Mouse (Mus musculus) gastrocnemius, adult 2 months (tissue): ENCODE measurements around the gene Rflnb. TPM values are rescaled to one million over a fixed set of nuclear protein-coding genes. Genes with fewer than 3 reads are reported as not detected.

Source experiments
- DNase-seq: peaks from one replicate; pipeline ENCODE4 v3.0.0; 2022
- H3K27ac ChIP-seq: fragments of 200-600 bp; 2 replicates; pipeline ENCODE4 v1.8.1; 2022; ENCODE audit warnings: mild to moderate bottlenecking
- H3K4me3 ChIP-seq: fragments of 200-600 bp; 2 replicates; pipeline ENCODE4 v1.8.1; 2022; ENCODE audit warnings: mild to moderate bottlenecking, moderate library complexity
- CTCF ChIP-seq: fragments of 200-600 bp; IDR thresholded peaks from 2 replicates; pipeline ENCODE4 v1.8.1; 2022; ENCODE audit warnings: antibody characterized with exemption, mild to moderate bottlenecking, moderate library complexity
- intact Hi-C: fragments of 180-260 bp; cut with DNase I; formaldehyde crosslinking; loops from one replicate; pipeline ENCODE4 v1.15.1; 2025
- total RNA-seq, 2 experiments: library from RNA; stranded (reverse); gene quantifications; 2 replicates each; pipeline ENCODE4 v1.2.3; 2021

The Rflnb gene
- total RNA-seq, 2 experiments from 2014 or later, result 13.2 to 21.8 TPM

DNA sequence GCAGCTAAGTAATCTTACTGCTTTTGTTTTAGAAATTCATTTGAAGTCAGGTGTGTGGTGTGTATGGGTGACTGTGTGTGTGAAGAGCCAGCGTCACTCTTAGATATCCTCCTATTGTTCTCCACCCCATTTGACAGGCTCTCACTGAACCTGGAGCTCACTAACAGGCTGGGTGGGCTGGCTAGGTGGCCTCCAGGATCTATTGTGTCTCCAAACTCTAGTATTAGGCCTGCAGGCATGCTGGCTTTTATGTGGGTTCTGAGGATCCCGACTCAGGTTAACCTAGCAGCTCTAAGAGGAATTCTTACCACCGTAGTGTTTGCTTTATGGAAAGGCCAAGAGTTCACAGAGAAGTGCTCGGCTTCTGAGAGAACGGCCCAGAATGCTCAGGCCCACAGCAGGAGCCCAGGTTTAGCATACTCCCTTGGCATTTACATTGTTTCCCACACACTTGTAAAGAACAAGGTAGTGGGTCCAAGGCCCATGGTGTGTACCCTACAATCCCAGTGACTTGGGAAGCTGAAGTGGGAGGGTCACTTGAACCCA lies 23.5 kb upstream of the Rflnb start:
- no peak for DNase-seq
- H3K4me3 ChIP-seq, result no peak overlapping the region
- no peak overlapping the region for H3K27ac ChIP-seq
- intact Hi-C loops, result no loop called here
- no peak for TF ChIP-seq CTCF

- H3K4me3 ChIP-seq, result no peak overlapping the region
- no peak overlapping the region for H3K27ac ChIP-seq
- DNase-seq, result no peak
- intact Hi-C loops, result no loop called here
- no peak for TF ChIP-seq CTCF
Measured at GRCm38 (mm10) chr11:76050509-76050908, 22.9 kb upstream of the Rflnb start.

DNA sequence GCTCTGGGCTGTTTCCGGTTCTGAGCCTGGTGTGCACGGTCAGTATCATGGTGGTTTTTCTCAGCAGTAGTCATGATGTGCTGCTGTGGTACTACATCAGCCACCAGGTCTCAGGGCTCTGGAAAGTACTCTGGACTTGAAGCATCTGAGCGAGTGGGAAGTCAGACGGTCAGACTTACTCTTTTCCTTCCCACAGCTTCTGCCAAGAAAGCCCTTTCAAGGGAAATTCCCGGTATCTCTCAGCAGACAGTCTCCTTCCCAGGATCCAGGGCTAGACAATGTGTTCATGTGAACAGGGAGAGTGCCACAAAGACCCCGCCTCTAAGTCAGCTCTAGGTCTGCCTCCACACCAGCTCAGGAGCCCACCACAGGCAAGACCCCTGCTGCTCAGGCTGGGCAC lies 17.8 kb upstream of the Rflnb start:
- intact Hi-C loops, result no loop called here
- DNase-seq, result no peak
- TF ChIP-seq CTCF, result no peak
- Histone ChIP-seq H3K4me3 (no peak overlapping the region), H3K27ac (peak overlapping the region; percentile 87)

GRCm38 (mm10) chr11:76044468-76044867 lies 16.9 kb upstream of the Rflnb start:
- peak overlapping the region; percentile 87 for H3K27ac ChIP-seq
- intact Hi-C loops, result loop anchor here (5.0 kb wide), 1 partner anchor 38 kb away; no protein-coding TSS in a partner anchor
- no peak overlapping the region for H3K4me3 ChIP-seq
- TF ChIP-seq CTCF, result no peak
- DNase-seq, result no peak

DNA sequence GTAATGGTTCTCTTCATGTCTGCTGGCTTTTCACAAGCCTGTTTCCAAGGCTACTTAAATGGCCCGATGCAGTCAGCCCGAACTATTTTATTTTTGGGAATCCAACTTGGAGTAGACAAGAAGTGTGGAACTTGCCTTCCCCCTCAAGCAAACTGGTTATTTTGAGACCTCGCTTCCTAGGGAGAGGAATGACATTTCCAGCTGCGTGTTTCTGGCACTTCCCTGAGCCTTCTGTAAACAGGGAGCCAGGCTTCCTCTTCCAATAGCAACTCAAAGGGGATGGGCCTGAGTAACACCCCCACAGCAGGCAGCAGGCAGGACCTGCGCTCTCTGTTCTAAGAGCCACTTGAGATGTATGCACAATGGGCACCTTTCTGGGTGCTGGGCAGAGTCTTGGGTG lies 15.3 kb upstream of the Rflnb start:
- peak; percentile 60 for DNase-seq
- Histone ChIP-seq H3K4me3 (peak overlapping the region; percentile 13; the same call in 1 of the 2 replicates), H3K27ac (peak overlapping the region; percentile 87)
- intact Hi-C loops, result loop anchor here (5.0 kb wide), 1 partner anchor 39 kb away; no protein-coding TSS in a partner anchor
- TF ChIP-seq CTCF, result no peak

DNA sequence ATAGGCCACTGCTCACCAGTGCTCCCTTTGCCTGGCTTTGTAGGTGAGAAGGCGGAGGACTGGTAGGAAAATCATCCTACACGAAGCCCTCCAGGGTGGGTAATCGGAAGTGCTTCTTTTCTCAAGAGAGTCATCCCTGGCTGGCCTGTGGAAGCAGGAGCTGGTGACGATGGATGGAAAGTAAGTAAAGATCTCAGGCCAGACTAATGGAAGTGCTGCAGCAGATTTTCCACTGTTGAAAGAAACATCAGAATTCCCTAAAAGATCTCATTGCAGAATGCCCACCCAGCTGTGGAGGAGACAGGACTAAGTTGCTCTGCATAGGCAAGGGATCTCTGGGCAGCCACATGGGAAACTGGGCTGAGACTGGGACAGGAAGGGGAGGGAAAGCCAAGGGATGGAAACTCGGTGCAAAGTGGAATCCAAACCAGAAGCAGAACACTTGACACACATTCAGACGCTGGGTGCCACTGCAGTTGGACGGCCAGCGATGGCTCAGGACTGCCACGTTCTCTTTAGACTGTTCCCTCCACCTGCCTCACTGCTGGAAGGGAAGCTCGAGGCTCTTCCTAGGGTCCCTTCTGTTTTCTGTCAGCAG lies 14.6 kb upstream of the Rflnb start:
- DNase-seq, result peak; percentile 41
- Histone ChIP-seq H3K4me3 (peak overlapping the region; percentile 13; the same call in 1 of the 2 replicates), H3K27ac (peak overlapping the region; percentile 87)
- TF ChIP-seq CTCF, result no peak
- intact Hi-C loops, result loop anchor here (5.0 kb wide), 1 partner anchor 40 kb away; no protein-coding TSS in a partner anchor

- TF ChIP-seq CTCF, result no peak
- intact Hi-C loops, result loop anchor here (5.0 kb wide), 1 partner anchor 41 kb away; no protein-coding TSS in a partner anchor
- DNase-seq, result no peak
- Histone ChIP-seq H3K27ac (peak overlapping the region; percentile 87), H3K4me3 (no peak overlapping the region)
Measured at GRCm38 (mm10) chr11:76040761-76041376, 13.3 kb upstream of the Rflnb start.

DNA sequence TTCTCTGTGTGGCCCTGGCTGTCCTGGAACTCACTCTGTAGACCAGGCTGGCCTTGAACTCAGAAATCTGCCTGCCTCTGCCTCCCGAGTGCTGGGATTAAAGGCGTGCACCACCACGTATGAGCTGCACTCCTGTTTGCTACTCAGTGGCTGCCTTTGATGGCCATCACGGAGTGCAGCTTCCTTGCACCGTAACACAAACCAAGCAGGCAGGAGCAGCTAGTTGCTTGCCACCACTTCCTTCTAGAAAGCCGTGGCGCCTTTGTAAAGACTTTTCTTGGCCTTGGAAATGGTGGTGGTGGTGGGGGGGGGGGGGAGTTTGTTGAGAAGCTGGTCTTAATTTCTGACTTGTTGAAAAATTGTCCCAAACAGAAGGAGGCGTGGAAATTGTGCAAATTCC lies 12.5 kb upstream of the Rflnb start:
- Histone ChIP-seq H3K27ac (peak overlapping the region; percentile 87; the same call in 1 of the 2 replicates), H3K4me3 (no peak overlapping the region)
- TF ChIP-seq CTCF, result no peak
- DNase-seq, result no peak
- intact Hi-C loops, result loop anchor here (5.0 kb wide), 1 partner anchor 42 kb away; no protein-coding TSS in a partner anchor

DNA sequence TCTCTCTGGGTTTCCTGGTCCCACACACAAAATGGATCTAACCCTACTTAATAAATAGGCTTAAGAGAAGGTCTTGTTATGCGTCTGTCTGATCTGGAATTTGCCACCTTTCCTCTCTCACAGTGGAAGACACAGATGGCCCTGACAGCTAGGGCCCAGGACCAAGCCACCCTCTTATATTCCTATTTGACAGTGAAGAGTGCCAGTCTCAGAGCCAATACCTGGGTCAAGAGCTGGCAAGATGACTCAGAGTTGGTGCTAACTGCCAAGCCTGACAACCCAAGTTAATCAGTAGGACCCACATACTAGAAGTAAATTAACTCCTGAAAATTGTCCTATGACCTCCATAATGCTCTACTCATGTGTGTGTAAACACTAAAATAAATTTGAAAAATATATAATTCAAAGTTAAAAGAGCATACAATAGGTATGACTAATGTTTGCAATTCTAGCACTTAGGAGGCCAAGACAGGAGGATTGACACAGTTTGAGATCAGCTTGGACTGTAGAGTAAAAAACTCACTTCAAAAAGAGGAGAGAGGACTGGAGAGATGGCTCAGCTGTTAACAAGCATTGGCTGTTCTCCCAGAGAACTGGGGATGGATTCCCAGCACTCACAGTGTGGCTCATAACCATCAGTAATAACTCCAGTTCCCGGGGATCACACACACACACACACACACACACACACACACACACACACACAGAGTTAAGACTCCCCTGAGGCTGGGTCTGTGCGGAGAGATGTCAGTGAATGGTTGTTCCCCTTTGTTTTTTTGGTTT lies 11.9 kb upstream of the Rflnb start:
- TF ChIP-seq CTCF, result no peak
- DNase-seq, result no peak
- H3K27ac ChIP-seq, result peak overlapping the region; percentile 46
- intact Hi-C loops, result loop anchor here (5.0 kb wide), 1 partner anchor 43 kb away; no protein-coding TSS in a partner anchor
- H3K4me3 ChIP-seq, result no peak overlapping the region

DNA sequence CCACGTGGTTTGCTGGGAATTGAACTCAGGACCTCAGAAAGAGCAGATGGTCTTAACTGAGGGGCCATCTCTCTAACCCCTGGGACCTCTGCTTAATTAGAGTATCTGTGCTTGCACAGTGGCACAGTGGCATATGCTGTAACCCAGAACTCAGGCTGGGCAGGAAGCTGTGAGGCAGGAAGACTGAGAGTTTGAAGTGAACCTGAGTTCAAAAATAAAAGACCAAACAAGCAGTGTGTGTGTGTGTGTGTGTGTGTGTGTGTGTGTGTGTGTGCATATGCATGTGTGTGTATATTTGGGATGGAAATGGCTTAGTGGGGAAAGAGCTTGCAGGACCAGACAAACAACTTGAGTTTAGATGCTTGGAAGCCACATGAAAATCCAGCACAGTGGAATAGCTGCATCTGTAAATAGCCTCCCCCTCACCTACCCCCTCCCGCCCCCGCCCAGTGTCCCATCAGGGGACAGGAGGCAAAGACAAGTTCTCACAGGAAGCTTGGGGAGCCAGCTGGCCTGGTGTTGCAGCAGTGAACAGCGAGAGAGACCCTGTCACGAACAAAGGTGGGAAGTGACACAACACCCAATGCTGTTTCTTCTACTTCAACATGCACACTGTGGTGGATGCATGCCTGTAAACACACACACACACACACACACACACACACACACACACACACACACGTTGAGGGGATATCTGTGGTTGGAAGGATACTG lies 10.2 kb upstream of the Rflnb start:
- no peak for DNase-seq
- intact Hi-C loops, result no loop called here
- Histone ChIP-seq H3K4me3 (no peak overlapping the region), H3K27ac (peak overlapping the region; percentile 59; the same call in 1 of the 2 replicates)
- no peak for TF ChIP-seq CTCF

DNA sequence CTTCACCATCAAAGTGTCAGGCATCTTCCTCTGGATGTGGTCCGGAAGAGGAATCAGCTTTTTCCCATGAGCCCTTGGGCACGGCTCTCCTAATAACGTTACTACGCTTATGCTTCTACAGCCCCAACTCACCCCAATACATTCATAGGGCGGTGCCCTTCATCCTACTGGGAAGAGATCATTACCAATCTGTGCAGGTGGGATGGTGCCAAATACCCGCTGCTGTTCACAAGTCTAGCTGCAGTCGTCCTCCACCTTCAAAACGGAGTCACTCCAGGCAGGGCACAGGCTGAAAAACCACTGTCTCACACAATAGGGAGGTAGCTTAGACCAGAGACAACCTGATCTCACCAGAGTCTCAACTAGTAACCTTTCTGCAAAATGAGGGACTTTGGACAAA lies 7.6 kb upstream of the Rflnb start:
- intact Hi-C loops, result no loop called here
- DNase-seq, result no peak
- TF ChIP-seq CTCF, result no peak
- Histone ChIP-seq H3K27ac (peak overlapping the region; percentile 43), H3K4me3 (no peak overlapping the region)

DNA sequence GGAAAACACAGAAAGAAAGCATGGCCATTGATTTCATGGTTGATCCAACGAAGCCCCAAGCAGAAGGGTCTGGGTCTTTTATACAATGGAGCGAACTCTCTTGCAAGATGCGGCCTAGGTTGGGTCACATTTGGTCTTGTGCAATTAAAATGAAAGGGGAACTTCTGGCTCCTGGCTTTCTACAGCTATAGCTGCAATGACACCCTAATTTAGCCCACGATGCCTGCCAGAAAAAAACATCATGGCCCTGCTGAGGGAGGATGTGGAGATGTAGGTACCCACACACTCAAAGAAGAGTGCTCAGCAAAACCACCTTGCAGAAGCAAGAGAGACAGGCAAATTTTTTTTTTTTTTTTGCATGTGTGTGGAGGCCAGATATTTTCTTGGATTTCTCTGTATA lies 6.3 kb upstream of the Rflnb start:
- Histone ChIP-seq H3K27ac (no peak overlapping the region), H3K4me3 (no peak overlapping the region)
- TF ChIP-seq CTCF, result no peak
- intact Hi-C loops, result no loop called here
- no peak for DNase-seq
